Mouse (Mus musculus): ENCODE data around the gene A730049H05Rik.

DNA sequence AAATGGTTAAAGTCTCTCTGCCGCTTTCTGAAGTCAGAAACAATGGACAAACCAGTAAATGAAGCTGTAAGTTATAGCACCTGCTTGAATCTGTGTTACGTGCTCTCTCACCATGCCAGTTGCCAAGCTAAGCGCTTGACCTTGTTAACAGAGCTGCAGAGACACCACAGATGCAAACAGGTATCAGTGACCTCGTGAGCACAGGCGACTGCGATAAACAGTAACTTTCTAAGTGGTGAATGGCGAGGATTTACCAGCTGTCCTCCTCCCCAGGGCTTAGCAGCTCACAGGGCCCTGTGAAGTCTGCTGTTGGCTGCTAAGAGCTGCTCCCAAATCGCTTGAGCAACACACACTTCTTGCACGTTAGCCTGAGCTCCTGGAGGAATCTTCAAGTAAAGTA lies 46.3 kb downstream of the A730049H05Rik start:
- TF ChIP-seq GATA1 (IDR thresholded peaks at IDR 0.05; ENCODE audit: borderline replicate concordance, low read length) (no peak), FLI1 (IDR thresholded peaks at IDR 0.05; ENCODE audit: low read length) (no peak)

All from megakaryocyte, embryonic 14.5 days (primary cell).